ENCODE assay signal across 17 mouse cellular contexts in genomic region chr5:91843044-91843443, GRCm38 (mm10).
A peak's percentile ranks its signal among the peaks of the same experiment; 100 is the strongest.
DNase-seq lines count a peak whose midpoint lies in the region; ATAC-seq and TF ChIP-seq lines count a peak whose summit lies in the region.
"Had no signal": no experiment of that assay in that cellular context is flagged by ENCODE, and none has a peak within 500 bp of the region (broad histone marks: within the 10 kb centered on the region; RNA-seq: fewer than 3 reads in every experiment).

No protein-coding gene starts in this region.

- H3K27ac ChIP-seq in forebrain, embryonic 14.5 days (ENCODE audit: low read depth, low read length): no peak overlapping the region
- no peak overlapping the region for H3K27ac ChIP-seq in forebrain, embryonic 12.5 days
- H3K27ac ChIP-seq in left cerebral cortex, adult 2 months: peak overlapping the region; percentile 15
- peak overlapping the region; percentile 89 for H3K27ac ChIP-seq in embryonic facial prominence, embryonic 13.5 days
- 0 out of 2 replicates have a peak overlapping the region, but pooled peaks have one; percentile 3 for H3K27ac ChIP-seq in limb, embryonic 14.5 days (replicated peaks; ENCODE audit: low read depth, low read length)
- H3K27ac ChIP-seq in hindbrain, embryonic 12.5 days: no peak overlapping the region
- H3K27ac ChIP-seq in liver, embryonic 12.5 days: no peak overlapping the region
- H3K27ac ChIP-seq: hindbrain, embryonic 10.5 days; macrophage; midbrain, embryonic 15.5 days; stomach, postnatal 0 days had no signal

- no peaks in the 10 kb centered on the region for H3K9me3 ChIP-seq in forebrain, embryonic 14.5 days (replicated peaks; ENCODE audit: control insufficient read depth, low read length)
- no peaks in the 10 kb centered on the region for H3K9me3 ChIP-seq in forebrain, embryonic 12.5 days
- no peaks in the 10 kb centered on the region for H3K9me3 ChIP-seq in embryonic facial prominence, embryonic 13.5 days
- no peaks in the 10 kb centered on the region for H3K9me3 ChIP-seq in limb, embryonic 14.5 days (ENCODE audit: control insufficient read depth, low read length)
- H3K9me3 ChIP-seq in hindbrain, embryonic 12.5 days (replicated peaks): no peaks in the 10 kb centered on the region
- no peaks in the 10 kb centered on the region for H3K9me3 ChIP-seq in liver, embryonic 12.5 days (replicated peaks)
- H3K9me3 ChIP-seq: hindbrain, embryonic 10.5 days; midbrain, embryonic 15.5 days had no signal

- H3K9ac ChIP-seq in forebrain, embryonic 14.5 days (ENCODE audit: low read length): no peak overlapping the region
- no peak overlapping the region for H3K9ac ChIP-seq in forebrain, embryonic 12.5 days
- no peak overlapping the region for H3K9ac ChIP-seq in embryonic facial prominence, embryonic 13.5 days
- no peak overlapping the region for H3K9ac ChIP-seq in limb, embryonic 14.5 days (ENCODE audit: low read depth, low read length, severe bottlenecking)
- H3K9ac ChIP-seq in hindbrain, embryonic 12.5 days: no peak overlapping the region
- H3K9ac ChIP-seq in liver, embryonic 12.5 days: no peak overlapping the region
- H3K9ac ChIP-seq: midbrain, embryonic 15.5 days had no signal

- no peak overlapping the region for H3K4me3 ChIP-seq in forebrain, embryonic 14.5 days (ENCODE audit: low read depth, low read length)
- H3K4me3 ChIP-seq in forebrain, embryonic 12.5 days (replicated peaks): no peak overlapping the region
- no peak overlapping the region for H3K4me3 ChIP-seq in left cerebral cortex, adult 2 months
- no peak overlapping the region for H3K4me3 ChIP-seq in embryonic facial prominence, embryonic 13.5 days
- H3K4me3 ChIP-seq in limb, embryonic 14.5 days (replicated peaks; ENCODE audit: low read length): no peak overlapping the region
- H3K4me3 ChIP-seq in hindbrain, embryonic 12.5 days: no peak overlapping the region
- no peak overlapping the region for H3K4me3 ChIP-seq in liver, embryonic 12.5 days
- H3K4me3 ChIP-seq: hindbrain, embryonic 10.5 days; midbrain, embryonic 15.5 days had no signal

- no peak for TF ChIP-seq POLR2A in limb, embryonic 14.5 days (IDR thresholded peaks at IDR 0.05; ENCODE audit: borderline replicate concordance, extremely low read depth, insufficient read depth, insufficient read length)

- H3K27me3 ChIP-seq in forebrain, embryonic 14.5 days (replicated peaks; ENCODE audit: control insufficient read depth, insufficient read depth, low read length): no peaks in the 10 kb centered on the region
- no peaks in the 10 kb centered on the region for H3K27me3 ChIP-seq in forebrain, embryonic 12.5 days
- H3K27me3 ChIP-seq in embryonic facial prominence, embryonic 13.5 days: no peaks in the 10 kb centered on the region
- no peaks in the 10 kb centered on the region for H3K27me3 ChIP-seq in limb, embryonic 14.5 days (ENCODE audit: control insufficient read depth, insufficient read depth, low read length)
- H3K27me3 ChIP-seq in hindbrain, embryonic 12.5 days: no peaks in the 10 kb centered on the region
- H3K27me3 ChIP-seq in liver, embryonic 12.5 days (replicated peaks): no peaks in the 10 kb centered on the region
- H3K27me3 ChIP-seq: midbrain, embryonic 15.5 days had no signal

- H3K4me1 ChIP-seq in forebrain, embryonic 14.5 days (ENCODE audit: control insufficient read depth, insufficient read depth, low read length): no peaks in the 10 kb centered on the region
- no peaks in the 10 kb centered on the region for H3K4me1 ChIP-seq in forebrain, embryonic 12.5 days
- peaks cover 29% of the 10 kb centered on the region for H3K4me1 ChIP-seq in embryonic facial prominence, embryonic 13.5 days
- peaks cover 11% of the 10 kb centered on the region; the same call in 1 of the 2 replicates for H3K4me1 ChIP-seq in limb, embryonic 14.5 days (ENCODE audit: control insufficient read depth, insufficient read depth, low read length)
- no peaks in the 10 kb centered on the region for H3K4me1 ChIP-seq in hindbrain, embryonic 12.5 days
- H3K4me1 ChIP-seq in liver, embryonic 12.5 days: peaks cover 7% of the 10 kb centered on the region; the same call in 1 of the 2 replicates
- H3K4me1 ChIP-seq: hindbrain, embryonic 10.5 days; midbrain, embryonic 15.5 days had no signal

- TF ChIP-seq CTCF in left cerebral cortex, adult 2 months (IDR thresholded peaks at IDR 0.05): no peak

- 78% methylated on average over 4 of the region's 4 CpGs for WGBS in forebrain, embryonic 14.5 days
- 86% methylated on average over 4 of the region's 4 CpGs for WGBS in forebrain, embryonic 12.5 days
- WGBS in embryonic facial prominence, embryonic 13.5 days: 35% methylated on average over 4 of the region's 4 CpGs
- WGBS in limb, embryonic 14.5 days: 57% methylated on average over 4 of the region's 4 CpGs
- 88% methylated on average over 4 of the region's 4 CpGs for WGBS in hindbrain, embryonic 12.5 days
- 79% methylated on average over 4 of the region's 4 CpGs for WGBS in liver, embryonic 12.5 days (ENCODE audit: insufficient replicate concordance)

- intact Hi-C loops in left cerebral cortex, adult 2 months (cut with DNase I): loop anchor here (5.0 kb wide), 1 partner anchor 191 kb away; no protein-coding TSS in a partner anchor
- intact Hi-C loops in left cerebral cortex, postnatal 36 days (cut with DNase I): no loop called here

- peak; percentile 14 for DNase-seq in forebrain, embryonic 14.5 days (ENCODE audit: low spot score)
- no peak for DNase-seq in left cerebral cortex, adult 2 months (ENCODE audit: extremely low spot score in 1 of 2, low spot score in 2 of 2)
- DNase-seq in left cerebral cortex, postnatal 36 days (ENCODE audit: low spot score in 2 of 2): no peak
- DNase-seq in limb, embryonic 14.5 days (ENCODE audit: low spot score): peak; percentile 56
- DNase-seq: cerebellum, adult 11-12 months; gastrocnemius, postnatal 14 days; lung, adult 18-20 months; thymus, postnatal 36 days had no signal

- ATAC-seq in forebrain, embryonic 14.5 days: no peak
- no peak for ATAC-seq in forebrain, embryonic 12.5 days (ENCODE audit: low FRiP score)
- ATAC-seq in embryonic facial prominence, embryonic 13.5 days (ENCODE audit: insufficient number of reproducible peaks, insufficient read depth, low FRiP score, low TSS enrichment, low read depth): no peak
- no peak for ATAC-seq in limb, embryonic 14.5 days (ENCODE audit: low FRiP score, low read depth)
- no peak for ATAC-seq in hindbrain, embryonic 12.5 days (ENCODE audit: low FRiP score)
- ATAC-seq in liver, embryonic 12.5 days: no peak
- ATAC-seq: activated CD4-positive, CD25-positive, alpha-beta regulatory T cell, adult 4 months; midbrain, embryonic 15.5 days had no signal

- no peaks in the 10 kb centered on the region for H3K36me3 ChIP-seq in forebrain, embryonic 14.5 days (ENCODE audit: control insufficient read depth, insufficient read depth, low read length)
- H3K36me3 ChIP-seq in forebrain, embryonic 12.5 days (replicated peaks): no peaks in the 10 kb centered on the region
- H3K36me3 ChIP-seq in embryonic facial prominence, embryonic 13.5 days: no peaks in the 10 kb centered on the region
- H3K36me3 ChIP-seq in limb, embryonic 14.5 days (ENCODE audit: control insufficient read depth, insufficient read depth, low read length): no peaks in the 10 kb centered on the region
- no peaks in the 10 kb centered on the region for H3K36me3 ChIP-seq in hindbrain, embryonic 12.5 days
- peaks cover 7% of the 10 kb centered on the region; the same call in 1 of the 2 replicates for H3K36me3 ChIP-seq in liver, embryonic 12.5 days
- H3K36me3 ChIP-seq: hindbrain, embryonic 10.5 days; midbrain, embryonic 15.5 days had no signal

- no peak overlapping the region for H3K4me2 ChIP-seq in forebrain, embryonic 14.5 days (ENCODE audit: low read length)
- no peak overlapping the region for H3K4me2 ChIP-seq in forebrain, embryonic 12.5 days
- H3K4me2 ChIP-seq in embryonic facial prominence, embryonic 13.5 days: peak overlapping the region; percentile 33
- H3K4me2 ChIP-seq in limb, embryonic 14.5 days (replicated peaks; ENCODE audit: low read depth, low read length, severe bottlenecking): no peak overlapping the region
- H3K4me2 ChIP-seq in hindbrain, embryonic 12.5 days (replicated peaks): no peak overlapping the region
- no peak overlapping the region for H3K4me2 ChIP-seq in liver, embryonic 12.5 days
- H3K4me2 ChIP-seq: midbrain, embryonic 15.5 days had no signal

Comparison
In these comparisons a context has a peak if more than half of its experiments do, and no peak if none do; other contexts are left out.
1. DNase-seq: peak in forebrain, embryonic 14.5 days (single experiment) and limb, embryonic 14.5 days (single experiment); none in left cerebral cortex, adult 2 months (0 of 2) and left cerebral cortex, postnatal 36 days (0 of 2).
2. H3K27ac ChIP-seq: peak in left cerebral cortex, adult 2 months (single experiment), embryonic facial prominence, embryonic 13.5 days (single experiment) and limb, embryonic 14.5 days (single experiment); none in forebrain, embryonic 14.5 days (single experiment), forebrain, embryonic 12.5 days (single experiment), hindbrain, embryonic 12.5 days (single experiment) and liver, embryonic 12.5 days (single experiment).